Mouse (Mus musculus): Measurements from ENCODE around the gene Vipas39.
A peak's percentile ranks its signal among the peaks of the same experiment; 100 is the strongest.
"Not testable (repeated sequence)": the region's sequence is repeated elsewhere in the genome, so short reads cannot be mapped to it uniquely, and the experiment has no call there.

The Vipas39 gene

GRCm38 (mm10) chr12:87266108-87266826, at the start of gene Vipas39, which contains the start of gene Ahsa1:
Gene Vipas39, minus strand, starts transcription at chr12:87266256.
Gene Ahsa1, plus strand, starts transcription at chr12:87266479.
- peak; percentile 88 for DNase-seq

DNA sequence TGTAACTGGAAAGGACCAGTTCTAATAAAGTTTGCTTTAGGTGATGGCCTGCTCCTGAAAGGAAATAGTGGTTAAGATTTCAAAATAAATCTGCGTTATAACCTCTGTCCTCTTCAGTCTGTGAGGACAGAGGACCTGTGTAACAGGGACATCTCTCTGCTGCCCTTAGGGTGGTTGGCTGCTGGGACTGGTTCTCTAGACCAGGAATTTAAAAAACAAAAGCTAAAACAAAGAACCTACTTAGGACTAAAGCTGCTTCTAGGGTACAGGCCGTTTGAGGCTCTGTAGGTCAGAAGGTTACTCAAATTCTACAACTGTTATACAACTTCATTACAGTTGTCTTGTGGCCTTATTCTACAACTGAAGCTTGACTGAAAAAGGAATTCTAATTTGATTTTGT, 47.0 kb upstream of the Vipas39 start:
- no peak for DNase-seq

DNA sequence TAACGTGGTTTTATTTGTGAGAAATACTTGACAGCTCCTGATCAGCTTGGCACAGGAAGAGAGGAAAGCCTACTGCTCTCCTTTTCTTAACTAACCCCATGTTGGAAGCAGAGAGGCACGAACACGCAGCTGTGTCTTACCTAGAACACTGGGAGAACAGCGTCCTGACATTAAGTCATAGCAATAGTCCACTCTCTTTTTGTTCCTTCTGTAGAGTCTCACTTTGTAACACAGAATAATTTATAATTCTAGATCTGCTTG, 40.5 kb upstream of the Vipas39 start:
- DNase-seq, result not testable (repeated sequence)

DNA sequence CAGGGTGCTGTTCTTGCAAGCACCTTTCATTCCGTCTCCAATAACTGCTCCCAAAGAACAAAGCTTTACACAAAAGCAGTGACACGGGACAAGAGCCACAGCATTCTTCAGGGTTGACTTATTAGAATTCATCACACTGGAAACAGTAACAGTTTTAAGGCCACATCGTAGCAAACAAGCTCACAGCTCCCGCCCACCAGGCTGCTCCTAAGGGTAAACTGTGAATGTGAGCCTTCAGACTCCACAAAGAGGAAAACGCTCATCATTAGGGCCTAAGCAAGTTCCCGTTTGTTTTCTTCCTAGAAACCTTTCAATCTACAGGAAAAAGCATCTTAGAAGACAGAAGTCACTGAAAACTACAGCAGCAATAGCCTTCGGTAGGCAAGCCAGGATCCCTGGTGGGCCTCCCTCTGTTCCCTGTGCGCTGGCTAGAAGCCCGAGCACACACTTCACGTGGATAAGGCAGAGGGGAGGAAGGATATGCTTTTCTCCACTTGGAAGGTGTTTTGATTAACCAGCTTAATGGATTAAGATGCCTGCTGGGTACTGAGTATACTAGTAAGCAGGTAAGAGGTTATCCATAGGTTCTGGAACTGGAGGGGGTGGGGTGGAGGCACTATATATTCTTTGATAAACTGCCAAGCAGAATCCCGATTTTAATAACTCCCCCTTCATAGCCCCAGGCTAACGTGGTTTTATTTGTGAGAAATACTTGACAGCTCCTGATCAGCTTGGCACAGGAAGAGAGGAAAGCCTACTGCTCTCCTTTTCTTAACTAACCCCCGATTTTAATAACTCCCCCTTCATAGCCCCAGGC, 39.9 kb upstream of the Vipas39 start:
- DNase-seq, result no peak

DNA sequence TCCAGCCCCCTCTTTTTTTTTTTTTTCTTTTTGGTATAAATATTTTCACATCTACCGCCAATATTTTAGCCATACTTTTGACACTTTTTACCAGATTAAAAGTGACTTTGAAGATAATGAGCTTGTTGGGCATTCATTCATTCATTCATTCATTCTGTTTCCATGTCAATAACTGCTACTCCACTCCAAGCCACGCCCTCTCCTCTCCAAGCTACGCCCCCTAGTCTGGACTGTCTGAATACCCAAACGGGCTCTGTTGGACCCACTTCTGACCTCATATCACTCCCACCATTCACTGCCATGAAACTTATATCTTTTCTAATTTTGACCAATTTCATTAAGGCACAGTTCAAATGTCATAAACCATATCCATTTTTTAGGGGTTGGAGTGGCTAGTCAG, 35.1 kb upstream of the Vipas39 start:
- DNase-seq, result no peak

DNA sequence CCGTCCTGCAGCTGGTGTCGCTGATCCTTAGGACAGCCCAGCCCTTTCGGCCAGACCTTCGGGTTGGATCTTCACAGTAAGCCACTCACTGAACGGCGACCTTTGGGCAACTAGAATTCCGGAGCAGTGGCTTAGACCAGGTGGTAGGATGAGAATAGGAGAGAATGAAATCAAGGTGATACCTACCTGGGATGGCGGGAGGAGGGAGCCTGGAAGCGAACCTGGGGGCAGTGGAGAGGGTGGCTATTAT, 34.3 kb upstream of the Vipas39 start:
- DNase-seq, result no peak

- DNase-seq, result peak; percentile 28
These were observed 33.8 kb upstream of the Vipas39 start, which contains the start of gene Ism2 for GRCm38 (mm10) chr12:87299657-87300440. Gene Ism2, minus strand, starts transcription at chr12:87299705.

GRCm38 (mm10) chr12:87299037-87299656, 33.1 kb upstream of the Vipas39 start:
- peak; percentile 18 for DNase-seq

DNA sequence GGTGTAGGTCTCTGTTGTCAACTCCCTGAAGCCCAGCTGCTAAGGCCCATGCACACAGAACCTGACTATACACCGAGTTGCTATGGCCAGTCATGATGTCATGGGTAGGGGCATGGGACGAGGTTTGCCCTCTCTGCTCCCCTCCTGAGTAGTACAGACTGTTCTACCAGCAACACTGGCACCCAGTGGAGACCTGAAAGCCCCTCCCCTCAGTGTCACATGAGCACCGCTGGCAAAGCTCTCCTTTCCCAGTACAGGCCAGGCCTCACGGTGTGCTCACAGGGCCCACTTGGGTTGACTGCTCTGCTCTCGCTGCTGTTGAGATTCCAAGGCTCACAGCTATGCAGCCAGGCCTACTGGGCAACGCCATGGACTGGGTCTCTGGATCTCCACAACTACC, 27.9 kb upstream of the Vipas39 start:
- no peak for DNase-seq

GRCm38 (mm10) chr12:87289100-87289499, 23.0 kb upstream of the Vipas39 start:
- no peak for DNase-seq

DNA sequence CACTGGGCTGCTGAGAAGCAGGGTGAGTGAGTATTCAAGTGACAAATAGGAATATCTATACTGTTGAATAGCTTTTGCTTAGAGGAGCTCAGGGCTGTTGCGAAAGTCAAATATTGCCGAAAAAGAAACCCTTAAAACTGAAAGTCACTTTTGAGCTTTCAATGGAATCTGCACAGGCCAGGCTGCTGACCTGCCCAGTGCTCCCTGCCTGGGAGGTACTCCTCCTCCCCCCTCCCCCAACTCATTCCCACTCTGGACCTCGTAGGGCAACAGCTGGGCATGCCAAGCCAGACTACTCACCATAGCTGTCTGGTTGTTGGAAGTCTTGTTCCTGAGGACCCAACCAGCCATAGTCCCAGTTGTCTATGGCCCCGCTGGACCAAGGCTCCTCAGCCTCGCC, 18.7 kb upstream of the Vipas39 start:
- no peak for DNase-seq

DNA sequence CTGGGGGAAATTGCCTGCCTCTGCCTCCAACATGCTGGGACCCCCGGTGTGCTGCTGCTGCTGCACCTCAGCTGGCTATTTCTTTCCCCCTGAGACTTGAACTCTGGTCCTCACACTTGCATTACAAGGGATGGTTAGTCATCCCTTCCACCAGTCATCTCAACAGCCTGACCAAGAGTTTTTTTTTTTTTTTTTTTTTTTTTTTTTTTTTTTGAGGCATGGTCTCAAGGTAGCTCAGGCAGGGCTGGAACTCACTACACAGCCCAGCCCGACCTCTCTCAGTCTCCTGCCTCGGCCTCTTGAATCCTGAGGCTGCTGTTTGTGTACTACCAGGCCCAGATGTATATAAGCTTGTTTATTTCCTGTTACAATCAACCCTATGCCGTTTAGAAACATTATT, 18.2 kb upstream of the Vipas39 start:
- no peak for DNase-seq

DNA sequence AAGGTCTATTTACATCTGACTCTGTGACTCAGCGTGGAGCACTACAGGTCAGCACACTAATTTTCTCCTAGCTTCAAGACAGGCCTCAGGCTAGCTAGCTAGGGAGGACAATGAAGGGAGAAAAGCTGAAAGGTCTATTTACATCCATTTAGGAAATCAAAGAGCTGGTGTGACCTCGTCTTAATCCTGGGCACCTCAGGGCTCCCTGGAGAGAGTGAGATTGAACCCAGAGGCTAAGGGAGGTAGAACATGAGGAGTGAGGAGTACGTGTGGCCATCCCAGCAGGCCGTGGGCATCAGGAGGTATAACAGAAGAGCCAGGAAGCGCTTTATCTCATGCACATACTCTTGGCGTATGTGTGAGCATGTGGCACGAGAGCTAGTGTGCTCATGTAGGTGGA, 17.6 kb upstream of the Vipas39 start:
- DNase-seq, result no peak

GRCm38 (mm10) chr12:87282743-87283142, 16.7 kb upstream of the Vipas39 start:
- no peak for DNase-seq

GRCm38 (mm10) chr12:87281766-87282165, 15.7 kb upstream of the Vipas39 start:
- DNase-seq, result no peak

- no peak for DNase-seq
These were observed 13.8 kb upstream of the Vipas39 start for GRCm38 (mm10) chr12:87279879-87280278.

GRCm38 (mm10) chr12:87279350-87279749, 13.3 kb upstream of the Vipas39 start:
- DNase-seq, result no peak

DNA sequence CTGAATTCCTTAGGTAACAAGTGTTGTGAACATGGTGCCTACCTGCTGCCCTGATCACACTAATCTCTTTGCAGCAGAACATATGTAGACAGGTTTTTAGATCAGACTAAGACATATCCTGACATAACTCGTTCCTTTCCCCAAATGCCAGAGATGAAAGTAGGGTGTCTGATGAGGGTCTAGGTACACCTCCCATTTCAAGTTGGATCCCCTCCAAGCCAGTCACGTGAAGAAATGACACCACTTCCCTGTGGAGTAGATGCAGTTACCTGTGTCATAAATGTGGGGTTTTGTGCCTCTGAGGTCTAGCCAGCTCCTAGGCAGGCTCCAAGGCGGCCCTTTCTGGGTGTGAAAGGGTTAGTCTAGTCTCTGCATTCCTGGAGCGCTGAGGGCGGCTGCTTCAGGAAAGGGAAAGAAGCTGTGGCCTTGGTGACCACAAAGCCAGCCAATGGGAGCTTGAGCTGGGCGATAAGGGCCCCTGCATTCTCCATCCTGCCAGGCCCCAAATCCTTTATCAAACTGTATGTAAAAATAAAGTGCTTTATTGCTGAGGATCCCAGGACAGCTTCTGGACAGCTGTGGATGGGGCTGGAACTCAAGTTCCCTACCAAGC, 12.2 kb upstream of the Vipas39 start:
- no peak for DNase-seq

DNA sequence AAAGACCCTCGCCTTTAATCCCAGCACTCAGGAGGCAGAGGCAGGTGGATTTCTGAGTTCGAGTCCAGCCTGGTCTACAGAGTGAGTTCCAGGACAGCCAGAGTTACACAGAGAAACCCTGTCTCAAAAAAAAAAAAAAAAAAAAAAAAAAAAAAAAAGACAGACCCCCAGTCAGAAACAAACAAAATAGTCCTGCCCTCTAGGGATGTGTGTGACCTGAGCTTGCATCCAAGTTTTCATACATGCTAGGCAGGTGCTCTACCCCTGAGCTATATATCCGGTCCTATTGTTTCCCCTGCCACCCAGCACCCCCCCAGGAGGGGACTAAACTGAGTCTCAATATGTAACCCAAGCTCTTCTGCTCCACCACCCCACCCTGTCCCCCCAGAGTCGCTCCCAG, 11.2 kb upstream of the Vipas39 start:
- DNase-seq, result not testable (repeated sequence)

DNA sequence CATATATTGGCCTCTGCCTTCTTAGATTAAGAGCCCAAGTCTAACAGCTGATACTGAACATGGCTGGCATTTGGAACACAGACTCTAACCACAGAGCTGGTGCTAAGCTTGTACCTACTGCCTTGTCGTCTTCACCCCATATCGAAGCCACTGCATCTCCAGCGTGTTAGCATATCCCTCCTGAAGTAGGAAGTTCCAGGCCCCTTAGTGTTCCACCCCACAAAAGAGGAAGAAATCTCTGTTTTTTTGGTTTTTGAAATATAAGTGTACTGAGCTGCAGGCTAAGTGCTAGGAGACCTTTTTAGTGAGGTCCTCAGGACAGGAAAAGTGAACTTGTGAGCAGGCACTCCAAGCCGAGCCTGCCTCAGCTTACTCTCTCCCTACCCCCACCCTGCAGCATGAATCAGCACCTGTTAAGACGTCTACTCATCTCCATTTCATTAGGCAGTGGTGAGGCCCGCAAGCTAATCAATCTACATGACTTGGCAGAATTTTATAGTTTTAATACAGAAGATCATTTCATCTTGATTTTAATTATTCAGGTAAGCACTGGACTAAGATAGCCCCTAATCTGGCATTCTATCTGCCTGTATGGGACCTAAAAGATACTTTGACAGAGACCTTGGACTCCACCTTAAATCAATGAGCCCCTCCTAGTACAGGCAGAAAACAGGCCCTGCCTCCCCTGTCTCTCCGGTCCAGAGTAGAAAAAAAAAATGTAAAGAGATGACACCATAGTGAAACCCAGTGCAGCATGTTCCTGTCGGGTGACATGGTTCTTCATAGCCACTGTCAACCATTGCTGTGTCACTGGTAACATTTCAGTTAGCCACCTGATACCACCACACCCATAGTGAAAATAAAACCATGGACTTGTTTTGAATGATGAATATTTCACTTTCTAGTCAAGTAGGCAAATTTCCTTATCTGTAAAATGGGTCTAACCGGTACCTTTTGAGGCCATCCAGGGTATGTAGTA, 9.1 kb upstream of the Vipas39 start:
- no peak for DNase-seq

DNA sequence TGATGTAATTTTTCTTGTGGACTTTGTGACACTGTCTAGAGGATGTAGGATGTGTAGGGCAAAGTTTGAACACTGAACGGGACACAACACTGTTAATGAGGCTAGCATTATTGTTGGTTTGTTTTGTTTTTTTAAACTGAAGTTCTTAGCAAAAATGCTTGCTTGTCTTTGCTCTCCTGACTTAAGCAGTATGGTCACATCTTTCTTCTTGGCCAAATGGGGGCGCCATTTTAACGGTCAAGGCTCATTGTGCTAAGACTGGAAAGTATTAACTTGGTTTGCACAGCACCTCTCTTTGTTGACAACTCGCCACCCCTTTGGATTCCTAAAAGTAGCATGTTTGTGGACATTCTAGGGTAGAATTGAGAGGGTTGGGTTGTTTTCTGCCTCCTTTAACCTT, 1.6 kb upstream of the Vipas39 start:
- no peak for DNase-seq

All from right cerebral cortex, postnatal 25 days (tissue).